Comparison of ENCODE assay signal across 11 mouse cellular contexts in genomic region chr14:40949047-40949446, GRCm38 (mm10). TPM values are rescaled to one million over a fixed set of nuclear protein-coding genes. Genes with fewer than 3 reads are reported as not detected.
DNase-seq lines count a peak whose midpoint lies in the region; ATAC-seq and TF ChIP-seq lines count a peak whose summit lies in the region.
"Had no signal": no experiment of that assay in that cellular context is flagged by ENCODE, and none has a peak within 500 bp of the region (broad histone marks: within the 10 kb centered on the region; RNA-seq: fewer than 3 reads in every experiment).

No protein-coding gene starts in this region.

- H3K9me3 ChIP-seq in kidney, embryonic 15.5 days (replicated peaks) = no peaks in the 10 kb centered on the region
- no peaks in the 10 kb centered on the region for H3K9me3 ChIP-seq in ES-Bruce4 (replicated peaks; ENCODE audit: control insufficient read depth, insufficient read depth, low read length, poor library complexity, severe bottlenecking)
- no peaks in the 10 kb centered on the region for H3K9me3 ChIP-seq in embryonic facial prominence, embryonic 10.5 days
- H3K9me3 ChIP-seq in limb, embryonic 14.5 days (ENCODE audit: control insufficient read depth, low read length) = no peaks in the 10 kb centered on the region
- H3K9me3 ChIP-seq: G1E had no signal

- H3K4me3 ChIP-seq in kidney, embryonic 15.5 days (replicated peaks) = no peak overlapping the region
- no peak overlapping the region for H3K4me3 ChIP-seq in ES-Bruce4 (ENCODE audit: low read depth, low read length)
- H3K4me3 ChIP-seq in embryonic facial prominence, embryonic 10.5 days = no peak overlapping the region
- no peak overlapping the region for H3K4me3 ChIP-seq in limb, embryonic 14.5 days (replicated peaks; ENCODE audit: low read length)

- H3K36me3 ChIP-seq in kidney, embryonic 15.5 days = peaks cover 18% of the 10 kb centered on the region; the same call in 1 of the 2 replicates
- H3K36me3 ChIP-seq in ES-Bruce4 (ENCODE audit: control insufficient read depth, insufficient read depth, low read length, poor library complexity, severe bottlenecking) = no peaks in the 10 kb centered on the region
- H3K36me3 ChIP-seq in embryonic facial prominence, embryonic 10.5 days (replicated peaks) = peaks cover 45% of the 10 kb centered on the region
- peaks cover 5% of the 10 kb centered on the region; the same call in 1 of the 2 replicates for H3K36me3 ChIP-seq in limb, embryonic 14.5 days (ENCODE audit: control insufficient read depth, insufficient read depth, low read length)

- no peak overlapping the region for H3K9ac ChIP-seq in kidney, embryonic 15.5 days
- H3K9ac ChIP-seq in ES-Bruce4 (ENCODE audit: low read depth, poor library complexity, severe bottlenecking) = no peak overlapping the region
- H3K9ac ChIP-seq in limb, embryonic 14.5 days (ENCODE audit: low read depth, low read length, severe bottlenecking) = no peak overlapping the region

- H3K27me3 ChIP-seq in kidney, embryonic 15.5 days = no peaks in the 10 kb centered on the region
- no peaks in the 10 kb centered on the region for H3K27me3 ChIP-seq in ES-Bruce4 (ENCODE audit: control insufficient read depth, insufficient read depth, low read length, poor library complexity, severe bottlenecking)
- no peaks in the 10 kb centered on the region for H3K27me3 ChIP-seq in embryonic facial prominence, embryonic 10.5 days (replicated peaks; ENCODE audit: low read depth, poor library complexity, severe bottlenecking)
- H3K27me3 ChIP-seq in limb, embryonic 14.5 days (ENCODE audit: control insufficient read depth, insufficient read depth, low read length) = no peaks in the 10 kb centered on the region

- H3K4me2 ChIP-seq in kidney, embryonic 15.5 days = no peak overlapping the region
- H3K4me2 ChIP-seq in limb, embryonic 14.5 days (replicated peaks; ENCODE audit: low read depth, low read length, severe bottlenecking) = no peak overlapping the region

- TF ChIP-seq CTCF in ES-Bruce4 (IDR thresholded peaks at IDR 0.05; ENCODE audit: low read depth, low read length) = no peak

- WGBS in kidney, embryonic 15.5 days = 27% methylated on average over 3 of the region's 3 CpGs
- 52% methylated on average over 3 of the region's 3 CpGs for WGBS in embryonic facial prominence, embryonic 10.5 days
- 49% methylated on average over 3 of the region's 3 CpGs for WGBS in limb, embryonic 14.5 days

- no peak for TF ChIP-seq EP300 in ES-Bruce4 (IDR thresholded peaks at IDR 0.05; ENCODE audit: insufficient read depth, low read depth, low read length)

- no peak for DNase-seq in kidney, postnatal 25 days
- DNase-seq in embryonic facial prominence, embryonic 10.5 days (ENCODE audit: low spot score) = no peak
- no peak for DNase-seq in limb, embryonic 14.5 days (ENCODE audit: low spot score)
- DNase-seq in thymus, postnatal 4 days = no peak
- DNase-seq in adrenal gland, postnatal 36 days = no peak
- DNase-seq in urinary bladder, postnatal 4 days (ENCODE audit: low spot score in 2 of 2) = no peak
- DNase-seq: cerebellum, adult 2 months; gastrocnemius, postnatal 36 days had no signal

- TF ChIP-seq POLR2A in ES-Bruce4 (IDR thresholded peaks at IDR 0.05; ENCODE audit: insufficient read depth, low read length) = no peak
- TF ChIP-seq POLR2A in limb, embryonic 14.5 days (IDR thresholded peaks at IDR 0.05; ENCODE audit: borderline replicate concordance, extremely low read depth, insufficient read depth, insufficient read length) = no peak

- peaks cover 60% of the 10 kb centered on the region for H3K4me1 ChIP-seq in kidney, embryonic 15.5 days
- H3K4me1 ChIP-seq in ES-Bruce4 (ENCODE audit: control insufficient read depth, insufficient read depth, low read length) = peaks cover 19% of the 10 kb centered on the region
- H3K4me1 ChIP-seq in embryonic facial prominence, embryonic 10.5 days = peaks cover 61% of the 10 kb centered on the region
- peaks cover 33% of the 10 kb centered on the region for H3K4me1 ChIP-seq in limb, embryonic 14.5 days (ENCODE audit: control insufficient read depth, insufficient read depth, low read length)

- no peak for ATAC-seq in kidney, embryonic 15.5 days (replicated peaks; ENCODE audit: low FRiP score)
- ATAC-seq in limb, embryonic 14.5 days (ENCODE audit: low FRiP score, low read depth) = no peak

- H3K27ac ChIP-seq in kidney, embryonic 15.5 days = peak overlapping the region; percentile 75
- H3K27ac ChIP-seq in ES-Bruce4 (ENCODE audit: insufficient read depth, low read length) = 0 out of 2 replicates have a peak overlapping the region, but pooled peaks have one; percentile 86
- peak overlapping the region; percentile 68 for H3K27ac ChIP-seq in embryonic facial prominence, embryonic 10.5 days (replicated peaks)
- H3K27ac ChIP-seq in limb, embryonic 14.5 days (replicated peaks; ENCODE audit: low read depth, low read length) = peak overlapping the region; percentile 34; the same call in 1 of the 2 replicates

RNA-seq across cellular contexts. Expression of gene Tspan14, which starts 17.6 kb away (rescaled TPM):
- 109 and 112 TPM in 2 replicates for polyA plus RNA-seq in kidney, embryonic 15.5 days (2015; fragmentation: Nextera tagmentation; extraction: Ambion mirVana)
- polyA plus RNA-seq in ES-Bruce4 (2011; ENCODE audit: insufficient read depth, insufficient read length, low read depth, missing spikeins) = 58.8 and 60.0 TPM in 2 replicates
- 88.1 and 92.5 TPM in 2 replicates for polyA plus RNA-seq in embryonic facial prominence, embryonic 10.5 days (2016; fragmentation: Nextera tagmentation; extraction: Ambion mirVana)
- 75.2 and 81.8 TPM in 2 replicates for polyA plus RNA-seq in limb, embryonic 14.5 days (2012; rRNA removed)
- polyA plus RNA-seq in limb, embryonic 14.5 days (2014; fragmentation: Nextera tagmentation; extraction: Ambion mirVana) = 75.5 and 80.0 TPM in 2 replicates
- 10 to 100 TPM; 31.5 to 37.3 TPM for total RNA-seq in adrenal gland, postnatal 36 days (2021)

RNA-seq across cellular contexts. Expression of gene Sh2d4b, which starts 56.0 kb away (rescaled TPM):
- polyA plus RNA-seq in kidney, embryonic 15.5 days (2015; fragmentation: Nextera tagmentation; extraction: Ambion mirVana) = 0.85 and 0.92 TPM in 2 replicates
- 1.7 and 2.6 TPM in 2 replicates for polyA plus RNA-seq in ES-Bruce4 (2011; ENCODE audit: insufficient read depth, insufficient read length, low read depth, missing spikeins)
- 0.40 and 0.57 TPM in 2 replicates for polyA plus RNA-seq in embryonic facial prominence, embryonic 10.5 days (2016; fragmentation: Nextera tagmentation; extraction: Ambion mirVana)
- 0.92 and 1.2 TPM in 2 replicates for polyA plus RNA-seq in limb, embryonic 14.5 days (2012; rRNA removed)
- 0.48 and 0.64 TPM in 2 replicates for polyA plus RNA-seq in limb, embryonic 14.5 days (2014; fragmentation: Nextera tagmentation; extraction: Ambion mirVana)
- total RNA-seq in adrenal gland, postnatal 36 days (2021) = 1 to 10 TPM; 1.2 to 2.6 TPM

Comparison
In these comparisons a context has a peak if more than half of its experiments do, and no peak if none do; other contexts are left out.
1. H3K27ac ChIP-seq: peak in every context shown above with its lines; median percentile 86 in ES-Bruce4; 75 in kidney, embryonic 15.5 days; 68 in embryonic facial prominence, embryonic 10.5 days; 34 in limb, embryonic 14.5 days.